Mouse (Mus musculus): Measurements from ENCODE around the gene Sox15.

The Sox15 gene

DNA sequence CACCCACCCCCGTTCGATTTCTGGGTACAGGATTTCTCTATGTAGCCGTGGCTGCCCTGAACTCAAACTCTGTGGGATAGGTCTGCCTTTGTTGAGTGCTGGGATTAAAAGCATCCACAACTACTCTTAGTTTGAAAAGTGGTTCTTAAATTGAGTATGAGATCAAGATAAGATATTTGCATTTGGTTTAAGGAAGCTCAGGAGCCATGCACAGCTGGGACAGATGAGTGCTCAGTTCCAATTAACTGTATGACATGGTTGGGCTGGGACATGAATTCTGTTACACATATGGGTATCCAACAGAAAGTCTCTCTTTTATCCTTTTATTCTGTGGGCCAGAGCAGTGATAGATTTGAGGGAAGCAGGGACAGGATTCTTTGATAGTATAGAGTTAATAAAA lies 19.6 kb upstream of the Sox15 start:
- DNase-seq (ENCODE audit: low spot score), result no peak

DNA sequence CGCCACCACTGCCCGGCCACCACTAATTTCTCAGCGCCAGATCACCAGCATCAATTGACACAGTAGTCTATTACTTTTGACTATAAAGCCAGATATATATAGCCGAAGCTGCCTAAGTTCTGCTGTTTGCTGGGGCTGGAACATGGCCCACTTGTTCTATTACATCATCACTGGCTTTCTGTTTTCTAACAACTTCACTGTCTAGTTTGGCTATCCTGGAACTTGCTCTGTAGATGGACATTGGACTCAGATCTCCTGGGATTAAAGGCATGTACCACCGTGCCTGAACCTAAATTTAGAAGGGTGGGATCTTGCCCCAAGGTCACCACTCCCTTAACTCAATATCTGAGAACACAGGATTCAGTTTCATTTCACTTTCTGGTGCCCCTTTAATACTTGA lies 9.3 kb upstream of the Sox15 start:
- DNase-seq (ENCODE audit: low spot score), result no peak

DNA sequence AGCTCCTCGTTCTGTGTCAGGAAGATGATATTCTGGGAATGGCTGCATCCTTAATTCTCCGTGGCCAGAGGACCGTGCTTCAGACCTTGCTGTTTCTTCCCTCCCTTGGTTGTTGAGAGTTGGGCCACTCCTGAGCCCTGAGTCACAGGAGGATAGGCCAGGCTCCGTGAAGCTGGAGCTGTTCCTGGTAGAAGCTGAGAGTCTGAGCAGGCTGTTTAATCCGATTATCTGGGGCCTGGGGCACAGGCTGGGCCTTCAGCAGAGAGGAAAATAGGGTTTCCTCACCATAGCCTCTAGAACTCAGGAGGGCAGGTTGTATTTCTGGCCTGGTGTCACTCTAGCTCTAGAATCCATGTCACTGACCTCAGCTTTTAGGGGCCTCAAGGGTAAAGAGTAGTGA lies 1.7 kb upstream of the Sox15 start:
- no peak for DNase-seq (ENCODE audit: low spot score)

DNA sequence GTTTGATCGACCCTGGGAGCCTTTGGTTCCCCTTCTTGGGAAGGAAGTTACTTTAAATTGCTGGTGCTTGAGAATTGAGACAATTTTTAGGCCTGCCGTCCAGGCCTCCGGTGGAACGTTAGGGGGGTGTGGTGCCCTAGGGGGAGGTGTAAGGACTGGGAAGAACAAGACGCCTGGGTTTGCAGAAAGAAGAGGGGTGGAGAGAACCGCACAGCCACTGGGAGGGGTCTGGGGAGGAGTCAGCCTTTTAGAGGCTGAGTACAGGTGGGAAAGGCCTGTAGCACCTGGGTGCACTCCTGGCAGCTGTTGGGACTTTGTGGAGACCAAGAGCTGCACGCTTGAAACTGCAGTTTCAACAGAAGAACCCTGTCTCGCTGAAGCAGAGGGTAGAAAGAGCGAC lies 354 bp upstream of the Sox15 start:
- DNase-seq (ENCODE audit: low spot score), result no peak

DNA sequence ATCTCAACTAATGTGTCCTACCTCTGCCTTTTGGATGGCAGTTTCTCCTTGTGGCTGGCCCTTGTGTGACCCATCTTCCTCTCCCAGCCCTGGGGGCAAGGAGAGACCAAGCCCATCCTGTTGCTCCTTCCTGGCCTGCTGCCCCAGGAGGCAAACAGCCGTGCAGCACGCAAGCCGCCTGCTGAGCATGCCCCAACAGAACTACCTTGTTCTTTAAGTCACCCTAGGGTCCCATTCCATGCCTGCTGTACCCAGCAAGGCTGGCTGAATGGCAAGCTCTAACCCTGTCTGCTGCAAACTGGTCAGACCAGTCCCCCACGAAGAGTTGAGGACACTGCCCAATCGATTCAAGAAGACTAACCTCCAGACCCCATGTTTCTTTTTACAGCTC lies 946 bp downstream of the Sox15 start:
- DNase-seq (ENCODE audit: low spot score), result no peak

DNA sequence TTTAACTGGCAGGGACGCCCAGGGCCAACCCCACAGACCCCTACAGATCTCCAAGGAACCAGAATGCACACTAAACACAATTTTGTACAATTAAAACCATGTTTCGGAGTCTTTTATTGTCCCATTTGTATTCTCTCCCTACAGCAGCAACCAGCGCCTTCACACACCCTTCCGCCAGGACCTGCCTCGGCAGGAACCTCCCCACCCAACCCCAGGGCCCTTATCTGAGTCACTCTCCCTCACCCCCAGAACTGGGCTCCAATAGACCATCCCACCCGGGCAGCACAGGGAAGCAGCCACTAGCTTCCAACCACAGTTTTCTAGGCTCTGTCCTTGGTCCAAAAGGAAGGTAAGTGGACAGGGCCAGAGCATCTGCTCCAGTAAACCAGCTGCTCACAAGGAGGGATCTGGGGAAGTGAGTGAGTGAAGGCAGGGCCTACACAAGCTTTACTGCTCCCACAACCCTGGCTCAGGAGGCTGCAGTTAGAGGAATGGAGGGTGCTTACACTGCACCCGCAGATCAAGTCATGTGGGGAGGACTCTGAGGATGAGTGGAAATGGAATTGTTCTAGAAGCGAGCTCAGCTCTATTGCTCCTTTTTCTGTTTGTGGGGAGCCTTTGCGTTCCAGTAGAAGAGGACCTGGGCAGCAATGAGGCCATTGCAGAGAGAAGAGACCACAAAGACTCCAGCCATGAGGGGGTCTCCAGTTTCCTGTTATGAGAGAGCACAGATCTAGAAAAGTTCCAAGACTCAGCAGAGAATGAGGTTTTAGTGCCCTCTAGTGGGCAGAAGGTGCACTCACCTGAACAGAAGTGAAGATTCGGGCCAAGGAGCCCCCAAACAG lies 1.7 kb downstream of the Sox15 start:
- no peak for DNase-seq (ENCODE audit: low spot score)

DNA sequence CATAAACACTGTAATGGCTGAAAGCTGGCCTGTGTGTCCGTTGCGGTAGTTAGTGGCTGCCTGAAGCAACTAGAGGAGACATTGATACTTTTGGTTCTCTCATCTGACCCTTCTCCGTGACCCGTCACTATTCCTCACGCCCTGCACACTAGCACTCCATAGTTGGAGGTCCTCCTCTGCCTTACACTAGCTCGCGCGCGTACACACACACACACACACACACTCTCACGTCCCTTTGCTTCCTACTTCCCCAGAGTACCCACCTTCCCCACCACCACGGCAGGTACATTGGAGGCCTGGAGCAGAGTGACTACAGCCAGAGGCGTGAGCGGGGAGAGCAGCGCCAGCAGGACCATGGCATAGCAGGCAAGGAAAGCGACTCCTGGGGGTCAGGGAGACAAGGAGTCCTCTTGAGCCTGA lies 2.4 kb downstream of the Sox15 start:
- DNase-seq (ENCODE audit: low spot score), result no peak

DNA sequence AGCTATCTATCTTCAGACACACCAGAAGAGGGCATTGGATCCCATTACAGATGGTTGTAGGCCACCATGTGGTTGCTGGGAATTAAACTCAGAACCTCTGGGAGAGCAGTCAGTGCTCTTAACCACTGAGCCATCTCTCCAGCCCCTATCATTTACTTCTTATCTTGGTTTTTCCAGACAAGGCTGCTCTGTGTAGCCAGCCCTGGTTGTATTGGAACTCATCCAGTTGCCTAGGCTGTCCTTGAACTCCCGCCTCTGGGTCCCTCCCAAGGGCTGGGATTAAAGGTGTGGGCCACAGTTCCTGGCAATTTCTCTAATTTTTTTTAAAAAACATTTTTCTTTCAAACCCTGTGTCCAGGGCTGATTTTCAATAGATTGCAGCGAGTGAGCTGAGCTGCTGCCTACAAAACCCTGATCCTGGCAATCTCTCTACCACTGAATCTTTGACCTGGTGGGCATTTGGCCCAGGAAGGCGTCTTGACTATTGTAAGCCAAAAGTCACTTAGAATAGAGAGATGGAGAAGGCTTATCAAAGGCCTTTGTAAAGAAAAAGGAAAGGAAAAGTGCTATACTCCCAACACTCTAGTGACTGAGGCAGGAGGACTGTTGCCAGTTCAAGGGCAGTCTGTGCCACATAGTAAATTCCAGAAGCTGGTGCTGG lies 6.2 kb downstream of the Sox15 start:
- DNase-seq (ENCODE audit: low spot score), result no peak

DNA sequence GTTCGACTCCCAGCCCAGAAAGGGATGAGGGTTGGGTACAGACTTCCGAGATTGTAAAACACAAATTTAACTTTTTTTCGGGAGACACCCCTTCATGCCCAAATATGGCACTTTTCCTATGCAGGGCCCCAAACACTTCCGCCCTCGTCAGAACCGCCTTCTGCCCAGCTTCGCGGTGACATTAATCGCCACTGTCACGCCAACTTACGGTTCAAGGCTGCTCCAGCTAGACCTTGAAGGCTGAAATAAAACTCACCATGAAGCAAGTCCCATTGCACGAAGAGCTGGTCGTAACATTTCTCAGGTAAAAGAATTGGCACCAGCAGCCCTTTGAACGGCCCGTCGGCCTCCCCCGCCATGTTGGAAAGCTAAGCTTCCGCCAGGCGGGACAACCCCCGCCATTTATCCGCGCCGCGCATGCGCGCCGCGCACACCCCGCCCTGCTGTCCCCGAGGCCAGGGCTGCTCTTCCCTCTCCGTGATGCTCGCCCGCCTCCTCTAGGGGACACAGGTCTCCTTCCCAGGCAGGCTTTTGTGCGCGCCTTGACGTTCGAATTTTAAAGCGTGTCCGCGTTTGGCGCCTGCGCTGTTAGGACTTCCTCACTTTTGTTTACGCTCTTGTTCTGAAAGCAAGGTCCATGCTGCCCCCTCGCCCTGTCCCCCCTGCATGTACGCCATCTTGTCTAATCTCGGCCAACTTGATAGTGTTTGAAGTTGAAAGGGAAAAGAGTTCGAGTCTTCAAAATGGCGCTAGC lies 7.3 kb downstream of the Sox15 start, which contains the start of gene Mpdu1:
Mpdu1 (minus strand) TSS at position 430 of the 754 bp plus-strand sequence.
- peak; percentile 91 for DNase-seq (ENCODE audit: low spot score)

DNA sequence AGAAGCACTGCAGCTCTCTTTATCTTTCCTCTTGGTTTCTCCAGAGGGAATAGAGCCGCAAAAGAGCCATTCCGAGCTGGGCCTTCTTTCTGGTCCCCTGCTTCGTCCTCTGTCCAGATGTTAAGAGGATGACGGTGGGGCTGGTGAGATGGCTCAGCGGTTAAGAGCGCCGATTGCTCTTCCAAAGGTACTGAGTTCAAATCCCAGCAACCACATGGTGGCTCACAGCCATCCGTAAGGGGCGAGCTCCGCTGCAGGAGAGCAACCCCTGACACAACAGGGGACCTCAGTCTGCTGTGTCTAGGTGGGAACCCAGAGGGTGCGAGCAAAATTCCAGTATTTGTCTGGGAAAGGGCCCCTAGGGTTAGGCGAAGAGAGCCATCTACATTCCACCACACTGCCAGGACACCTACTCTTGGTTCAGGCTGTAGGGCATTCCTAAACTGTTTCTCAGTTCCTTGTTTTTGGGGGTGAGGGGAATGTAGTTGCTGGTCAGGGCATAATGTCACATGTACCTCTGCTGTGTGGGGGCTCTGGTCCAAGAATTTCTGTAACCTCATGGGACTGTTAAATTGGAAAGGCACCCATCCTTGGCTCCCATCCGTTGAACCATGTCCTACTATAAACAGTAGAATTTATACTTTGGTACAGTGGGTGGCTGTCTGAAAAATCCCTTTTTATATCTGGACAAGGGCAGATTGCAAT lies 8.0 kb downstream of the Sox15 start:
- no peak for DNase-seq (ENCODE audit: low spot score)

DNA sequence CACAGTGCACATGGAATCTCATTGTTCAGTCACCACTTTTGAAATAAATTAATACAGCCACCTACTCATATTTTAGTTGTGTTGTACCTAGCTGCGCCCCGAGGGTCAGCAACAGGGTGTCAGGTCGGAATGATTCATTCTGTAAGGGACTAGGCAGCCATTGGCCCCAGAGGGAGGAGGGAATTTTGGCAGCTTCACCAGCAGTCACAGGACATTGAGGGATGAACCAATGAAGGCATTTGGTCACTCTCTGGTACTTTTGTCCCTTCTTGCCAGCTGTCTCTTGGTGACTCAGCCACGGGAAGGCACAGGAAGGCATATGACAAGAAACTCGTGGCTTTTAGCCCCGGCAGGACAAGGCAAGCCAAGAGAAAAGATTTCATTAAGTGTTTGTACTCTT lies 8.7 kb downstream of the Sox15 start:
- DNase-seq (ENCODE audit: low spot score), result no peak

DNA sequence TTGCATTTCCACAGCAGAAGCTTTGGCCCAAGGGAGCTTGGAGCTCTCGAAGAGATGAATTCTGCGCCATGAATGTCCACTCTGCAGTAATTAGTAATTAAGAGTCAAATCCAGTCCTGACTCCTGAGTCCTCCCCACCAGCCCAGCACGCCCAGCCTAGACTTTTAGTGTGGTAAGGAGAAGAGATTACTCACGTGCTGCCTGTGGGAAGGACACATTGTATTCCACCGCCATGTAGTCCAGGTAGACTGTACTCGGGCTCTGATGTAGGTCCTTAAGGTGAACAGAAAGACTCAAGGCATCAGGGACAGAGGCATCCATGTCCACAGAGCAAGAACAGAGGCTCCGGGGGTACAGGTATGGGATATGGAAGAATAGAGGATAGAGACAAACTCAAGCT lies 9.7 kb downstream of the Sox15 start:
- no peak for DNase-seq (ENCODE audit: low spot score)

DNA sequence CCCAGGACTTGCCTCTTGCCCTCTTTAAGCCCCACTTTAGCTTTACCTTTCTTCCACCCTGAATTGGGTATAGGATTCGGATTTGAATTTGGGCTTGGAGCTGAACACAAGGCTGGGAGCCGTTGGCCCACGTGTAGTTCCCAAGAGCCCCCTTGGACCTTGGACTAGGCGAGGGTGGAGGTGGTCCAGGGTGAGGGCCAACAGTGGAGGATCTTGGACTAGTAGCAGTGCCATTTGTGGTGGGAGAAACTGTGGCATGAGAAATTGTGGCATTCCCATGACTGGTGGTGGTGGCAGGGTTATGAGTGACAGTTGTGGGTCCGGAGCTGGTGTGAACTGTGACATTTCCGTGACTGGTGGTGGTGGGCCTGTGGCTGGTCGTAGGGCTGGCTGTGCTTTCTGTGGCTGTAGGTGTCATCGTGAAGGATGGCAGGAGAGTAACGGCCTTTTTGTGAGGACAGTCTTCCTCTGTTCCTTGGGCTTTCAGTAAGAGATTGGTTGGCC lies 10.4 kb downstream of the Sox15 start:
- no peak for DNase-seq (ENCODE audit: low spot score)

DNA sequence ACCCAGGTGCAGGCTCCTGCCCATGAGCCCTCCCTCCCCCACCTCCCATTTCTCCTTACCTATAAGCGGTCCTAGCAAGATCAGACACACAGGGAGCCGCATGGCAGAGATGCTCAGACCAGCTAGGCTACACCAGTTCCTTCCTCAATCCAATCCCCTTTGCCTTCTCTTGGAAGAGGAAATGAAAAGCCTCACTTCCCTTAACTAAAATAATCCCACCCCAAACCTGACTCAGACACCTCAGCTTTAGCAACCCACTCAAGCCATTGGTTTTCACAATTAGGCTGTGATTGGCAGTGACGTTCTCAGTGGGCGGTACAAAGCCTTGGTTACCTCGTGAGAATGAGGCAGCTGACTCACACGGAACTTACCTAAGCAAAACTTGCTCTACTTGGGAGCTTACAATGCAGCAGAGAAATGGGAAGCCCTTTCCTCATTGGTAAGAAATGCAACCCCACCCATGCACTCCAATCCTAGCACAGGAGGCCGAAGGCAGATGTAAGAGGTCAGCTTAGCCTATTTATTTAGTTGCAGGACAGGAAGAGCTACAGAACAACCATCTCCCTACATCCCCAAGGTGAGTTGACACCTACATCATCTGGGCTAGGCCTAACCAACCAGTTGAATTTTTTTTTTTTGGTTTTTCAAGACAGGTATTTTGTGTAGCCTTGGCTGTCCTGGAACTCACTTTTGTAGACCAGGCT lies 11.0 kb downstream of the Sox15 start, which contains the start of gene Cd68:
Cd68 (minus strand) TSS at position 193 of the 704 bp plus-strand sequence.
- DNase-seq (ENCODE audit: low spot score), result peak; percentile 77

DNA sequence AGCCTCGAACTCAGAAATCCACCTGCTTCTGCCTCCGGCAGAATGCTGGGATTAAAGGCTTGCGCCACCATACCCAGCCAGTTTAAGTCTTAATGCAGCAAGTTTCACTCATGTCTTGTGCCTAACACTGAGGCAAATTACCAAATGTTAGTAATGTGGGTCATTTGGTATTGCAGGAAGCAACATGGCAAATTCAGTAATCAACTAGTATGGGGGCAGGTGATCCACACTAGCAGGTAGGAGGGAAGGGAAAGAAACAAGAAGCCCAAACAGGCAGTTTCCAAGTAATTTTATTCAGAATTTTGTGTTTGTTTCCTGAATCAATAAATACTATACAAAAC lies 11.5 kb downstream of the Sox15 start:
- no peak for DNase-seq (ENCODE audit: low spot score)

DNA sequence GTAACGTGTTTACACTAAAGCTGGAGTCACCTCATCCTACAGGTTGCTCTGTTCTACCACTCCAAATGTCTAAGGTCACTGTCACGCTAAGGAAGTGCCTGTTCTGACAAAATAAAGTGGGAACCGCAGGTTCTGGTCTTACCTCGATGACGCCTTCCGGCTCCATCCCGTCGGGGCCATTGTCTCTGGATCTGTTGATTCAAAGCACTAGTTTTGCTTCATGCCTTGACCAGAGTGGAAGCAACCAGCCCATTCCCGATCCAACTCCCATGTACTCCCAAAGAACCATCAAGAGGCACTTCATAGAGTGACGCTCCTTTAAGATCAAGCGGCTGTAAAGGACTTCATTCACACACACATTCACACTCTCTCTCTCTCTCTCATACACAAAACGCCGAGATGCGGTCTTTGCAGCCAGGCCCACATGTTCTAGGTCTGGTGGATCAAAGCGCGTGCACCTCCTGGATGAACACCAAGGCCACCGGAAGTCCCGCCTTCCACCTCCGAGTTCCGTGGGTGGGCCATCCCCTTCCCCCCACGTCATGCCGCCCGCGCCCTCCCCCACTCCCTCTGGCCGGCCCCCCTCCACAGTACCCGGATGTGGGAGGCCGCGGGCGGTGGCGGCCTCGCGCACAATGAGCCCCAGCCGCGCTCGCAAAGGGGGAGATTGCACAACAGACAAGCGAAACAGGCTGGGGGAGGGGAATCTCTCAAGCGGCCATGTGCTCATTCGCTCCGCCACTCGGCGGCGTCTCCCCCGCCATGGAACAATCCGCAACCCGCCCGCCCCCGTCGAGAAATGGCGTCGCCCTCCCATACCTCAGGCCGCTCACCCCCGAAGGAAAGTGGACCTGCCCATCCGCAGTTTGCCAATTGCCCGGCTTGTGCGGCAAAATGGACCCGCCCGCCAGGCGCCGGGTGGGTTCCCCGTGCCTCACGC lies 15.9 kb downstream of the Sox15 start:
- DNase-seq (ENCODE audit: low spot score), result peak; percentile 91

DNA sequence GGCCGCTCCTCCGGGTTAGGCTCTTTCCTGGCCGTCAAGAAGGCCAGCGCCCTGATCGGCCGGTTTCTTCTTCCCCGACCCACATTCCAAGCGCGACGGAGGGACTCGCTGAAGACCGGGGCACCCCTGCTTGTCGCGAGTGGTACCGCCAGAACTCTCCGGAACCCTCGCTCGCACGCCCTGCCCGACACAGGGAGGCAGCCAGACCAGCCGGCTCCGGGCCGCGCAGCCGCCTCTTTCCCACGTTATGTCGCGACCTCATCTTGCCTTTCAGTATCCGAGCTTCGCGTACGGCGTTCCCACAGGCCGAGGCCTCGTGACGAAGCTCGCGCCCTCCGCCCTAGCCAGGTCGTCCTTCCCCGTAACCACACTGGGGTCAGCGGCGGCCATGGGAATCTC lies 16.6 kb downstream of the Sox15 start:
- DNase-seq (ENCODE audit: low spot score), result no peak

DNA sequence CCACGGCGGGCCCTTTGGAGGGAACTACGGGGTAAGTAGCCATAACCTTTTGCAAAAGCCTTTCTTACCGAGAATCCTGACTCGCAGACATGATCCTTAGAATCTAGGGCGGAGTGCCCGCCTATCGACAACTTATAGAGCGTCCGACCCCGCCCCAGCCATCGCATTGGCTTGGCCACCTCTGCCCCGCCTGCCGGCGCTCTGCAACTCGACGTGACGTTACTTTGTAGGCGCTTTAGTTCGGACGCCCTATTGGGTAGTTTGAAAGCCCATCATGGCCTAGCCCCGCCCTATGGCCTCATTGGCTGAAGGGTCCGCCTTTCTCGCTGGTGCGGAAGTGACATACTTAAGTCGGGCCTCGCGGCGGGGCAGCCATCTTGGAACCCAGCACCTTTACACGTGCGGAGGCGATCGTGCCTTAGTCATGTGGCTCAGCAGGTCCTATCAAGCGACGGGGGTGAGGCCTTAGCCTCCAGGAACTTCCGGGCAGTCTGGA lies 17.1 kb downstream of the Sox15 start, which contains the start of gene Eif4a1:
Eif4a1 (minus strand) TSS at position 213 of the 496 bp plus-strand sequence.
- DNase-seq (ENCODE audit: low spot score), result peak; percentile 100

DNA sequence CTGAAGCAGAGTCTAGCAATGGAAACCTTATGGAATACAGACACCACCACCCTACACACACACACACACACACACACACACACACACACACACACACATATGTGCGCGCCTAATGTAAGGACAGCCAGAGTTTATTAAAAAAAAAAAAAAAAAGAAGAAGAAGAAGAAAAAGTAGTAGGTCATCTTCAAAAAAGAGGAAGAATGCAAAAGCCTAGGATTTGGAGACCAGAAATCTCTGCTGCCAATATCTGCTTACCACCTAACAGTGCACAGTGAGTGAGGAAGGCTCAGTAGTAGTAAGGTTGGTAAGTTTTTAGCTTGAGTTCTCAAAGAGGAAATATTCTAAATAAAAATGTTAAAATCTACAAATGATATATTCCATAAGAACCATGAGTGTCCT lies 24.0 kb downstream of the Sox15 start:
- DNase-seq (ENCODE audit: low spot score), result no peak

Data from left cerebral cortex, adult 11 months (tissue).